Mouse (Mus musculus): ENCODE measurements at regions not wholly inside any gene's neighbourhood (a gene's known extent, or its start where the extent isn't known, plus 50 kb on each side); places are given as distances from the start of the nearest gene placed in this dataset.

GRCm38 (mm10) chr6:17224852-17225251 is 56.1 kb upstream of the Cav2 start:
- no peak for DNase-seq (ENCODE audit: low spot score in 2 of 2)

GRCm38 (mm10) chr6:17226483-17226882 is 54.5 kb upstream of the Cav2 start:
- no peak for DNase-seq (ENCODE audit: low spot score in 2 of 2)

All from spleen, postnatal 10 days (tissue).